Mouse (Mus musculus): ENCODE results near the gene Srgap1. TPM values are rescaled to one million over a fixed set of nuclear protein-coding genes. Genes with fewer than 3 reads are reported as not detected.

Srgap1 gene
- total and polyA plus RNA-seq, 2 experiments from 2014 or later, result 20.2 to 27.8 TPM

- TF ChIP-seq CTCF (IDR thresholded peaks at IDR 0.05; ENCODE audit: low read depth), result peak; percentile 17; the same call in 1 of the 2 replicates
- no peak overlapping the region for H3K27ac ChIP-seq (ENCODE audit: low read depth, low read length)
- no peak overlapping the region for H3K9ac ChIP-seq
- no peaks in the 10 kb centered on the region for H3K27me3 ChIP-seq (ENCODE audit: insufficient read depth, low read length)
- H3K4me2 ChIP-seq (ENCODE audit: low read depth), result no peak overlapping the region
- WGBS, result 85% methylated on average over 10 of the region's 10 CpGs
- no peaks in the 10 kb centered on the region; the same call in 1 of the 2 replicates for H3K4me1 ChIP-seq (ENCODE audit: insufficient read depth)
- no peaks in the 10 kb centered on the region for H3K9me3 ChIP-seq (ENCODE audit: low read length)
- H3K4me3 ChIP-seq (ENCODE audit: low read depth, low read length), result no peak overlapping the region
- ATAC-seq (no peak), DNase-seq (no peak)
- H3K36me3 ChIP-seq (ENCODE audit: insufficient read depth), result no peaks in the 10 kb centered on the region
Observed at GRCm38 (mm10) chr10:121972249-121972892, 74.7 kb downstream of the Srgap1 start.

- Histone ChIP-seq H3K4me2 (ENCODE audit: low read depth) (no peak overlapping the region), H3K9ac (no peak overlapping the region), H3K4me3 (ENCODE audit: low read depth, low read length) (no peak overlapping the region), H3K9me3 (ENCODE audit: low read length) (no peaks in the 10 kb centered on the region), H3K27me3 (ENCODE audit: insufficient read depth, low read length) (no peaks in the 10 kb centered on the region), H3K4me1 (ENCODE audit: insufficient read depth) (no peaks in the 10 kb centered on the region; the same call in 1 of the 2 replicates), H3K36me3 (ENCODE audit: insufficient read depth) (no peaks in the 10 kb centered on the region), H3K27ac (ENCODE audit: low read depth, low read length) (no peak overlapping the region)
- DNase-seq (no peak), ATAC-seq (no peak)
- no peak for TF ChIP-seq CTCF (IDR thresholded peaks at IDR 0.05; ENCODE audit: low read depth)
- WGBS, result 48% methylated on average over 8 of the region's 8 CpGs
Observed at GRCm38 (mm10) chr10:121971658-121972057, 75.5 kb downstream of the Srgap1 start.

GRCm38 (mm10) chr10:121970912-121971311 is 76.2 kb downstream of the Srgap1 start:
- Histone ChIP-seq H3K4me2 (ENCODE audit: low read depth) (no peak overlapping the region), H3K36me3 (ENCODE audit: insufficient read depth) (no peaks in the 10 kb centered on the region), H3K9me3 (ENCODE audit: low read length) (no peaks in the 10 kb centered on the region), H3K27ac (ENCODE audit: low read depth, low read length) (no peak overlapping the region), H3K4me1 (ENCODE audit: insufficient read depth) (no peaks in the 10 kb centered on the region; the same call in 1 of the 2 replicates), H3K4me3 (ENCODE audit: low read depth, low read length) (no peak overlapping the region), H3K27me3 (ENCODE audit: insufficient read depth, low read length) (no peaks in the 10 kb centered on the region), H3K9ac (no peak overlapping the region)
- no peak for TF ChIP-seq CTCF (IDR thresholded peaks at IDR 0.05; ENCODE audit: low read depth)
- ATAC-seq (no peak), DNase-seq (no peak)
- WGBS, result 61% methylated on average over 6 of the region's 6 CpGs

GRCm38 (mm10) chr10:121964114-121964513 is 83.0 kb downstream of the Srgap1 start:
- Histone ChIP-seq H3K9ac (no peak overlapping the region), H3K27me3 (ENCODE audit: insufficient read depth, low read length) (no peaks in the 10 kb centered on the region), H3K4me2 (ENCODE audit: low read depth) (no peak overlapping the region), H3K9me3 (ENCODE audit: low read length) (no peaks in the 10 kb centered on the region), H3K36me3 (ENCODE audit: insufficient read depth) (no peaks in the 10 kb centered on the region), H3K27ac (ENCODE audit: low read depth, low read length) (no peak overlapping the region), H3K4me1 (ENCODE audit: insufficient read depth) (no peaks in the 10 kb centered on the region; the same call in 1 of the 2 replicates), H3K4me3 (ENCODE audit: low read depth, low read length) (no peak overlapping the region)
- WGBS, result 65% methylated on average over 10 of the region's 10 CpGs
- DNase-seq (no peak), ATAC-seq (no peak; the same call in 1 of the 2 replicates)
- TF ChIP-seq CTCF (IDR thresholded peaks at IDR 0.05; ENCODE audit: low read depth), result no peak

GRCm38 (mm10) chr10:121962053-121962452 is 85.1 kb downstream of the Srgap1 start:
- Histone ChIP-seq H3K9me3 (ENCODE audit: low read length) (no peaks in the 10 kb centered on the region), H3K27ac (ENCODE audit: low read depth, low read length) (no peak overlapping the region), H3K4me3 (ENCODE audit: low read depth, low read length) (no peak overlapping the region), H3K4me2 (ENCODE audit: low read depth) (no peak overlapping the region), H3K27me3 (ENCODE audit: insufficient read depth, low read length) (no peaks in the 10 kb centered on the region), H3K4me1 (ENCODE audit: insufficient read depth) (no peaks in the 10 kb centered on the region), H3K9ac (no peak overlapping the region), H3K36me3 (ENCODE audit: insufficient read depth) (no peaks in the 10 kb centered on the region)
- 77% methylated on average over 4 of the region's 4 CpGs for WGBS
- DNase-seq (no peak), ATAC-seq (no peak)
- no peak for TF ChIP-seq CTCF (IDR thresholded peaks at IDR 0.05; ENCODE audit: low read depth)

- H3K27ac ChIP-seq (ENCODE audit: low read depth, low read length), result no peak overlapping the region
- no peak overlapping the region for H3K9ac ChIP-seq
- H3K9me3 ChIP-seq (ENCODE audit: low read length), result no peaks in the 10 kb centered on the region
- DNase-seq, result no peak
- H3K27me3 ChIP-seq (ENCODE audit: insufficient read depth, low read length), result no peaks in the 10 kb centered on the region
- no peak for TF ChIP-seq CTCF (IDR thresholded peaks at IDR 0.05; ENCODE audit: low read depth)
- 63% methylated on average over 11 of the region's 11 CpGs for WGBS
- peaks cover 5% of the 10 kb centered on the region; the same call in 1 of the 2 replicates for H3K4me1 ChIP-seq (ENCODE audit: insufficient read depth)
- no peak overlapping the region for H3K4me2 ChIP-seq (ENCODE audit: low read depth)
- ATAC-seq, result no peak
- H3K4me3 ChIP-seq (ENCODE audit: low read depth, low read length), result no peak overlapping the region
- no peaks in the 10 kb centered on the region for H3K36me3 ChIP-seq (ENCODE audit: insufficient read depth)
Observed at GRCm38 (mm10) chr10:121961121-121961893, 85.8 kb downstream of the Srgap1 start.

GRCm38 (mm10) chr10:121958741-121959140 is 88.4 kb downstream of the Srgap1 start:
- WGBS, result 59% methylated on average over 8 of the region's 8 CpGs
- Histone ChIP-seq H3K27me3 (ENCODE audit: insufficient read depth, low read length) (no peaks in the 10 kb centered on the region), H3K4me2 (ENCODE audit: low read depth) (no peak overlapping the region), H3K36me3 (ENCODE audit: insufficient read depth) (no peaks in the 10 kb centered on the region), H3K4me3 (ENCODE audit: low read depth, low read length) (no peak overlapping the region), H3K9me3 (ENCODE audit: low read length) (no peaks in the 10 kb centered on the region), H3K9ac (no peak overlapping the region), H3K4me1 (ENCODE audit: insufficient read depth) (peaks cover 13% of the 10 kb centered on the region), H3K27ac (ENCODE audit: low read depth, low read length) (no peak overlapping the region)
- TF ChIP-seq CTCF (IDR thresholded peaks at IDR 0.05; ENCODE audit: low read depth), result no peak
- ATAC-seq, result no peak
- DNase-seq, result no peak

Measured in forebrain, postnatal 0 days (tissue).